Mouse (Mus musculus) brain, embryonic 14.5 days (tissue): Measurements from ENCODE around the gene Hjurp. TPM values are rescaled to one million over a fixed set of nuclear protein-coding genes. Genes with fewer than 3 reads are reported as not detected.

Source experiments
- DNase-seq: peaks from one replicate; pipeline ENCODE4 v3.0.0-alpha.2; 2011; ENCODE audit warnings: low read depth
- CTCF ChIP-seq: fragments of 200-500 bp; IDR thresholded peaks from 2 replicates; pipeline ENCODE4 v1.5.1; 2012; ENCODE audit warnings: inconsistent platforms, mild to moderate bottlenecking, moderate library complexity, borderline replicate concordance; ENCODE audit not compliant: insufficient read depth, insufficient read length; ENCODE audit errors: extremely low read depth
- POLR2A ChIP-seq: fragments of 200-500 bp; IDR thresholded peaks from 2 replicates; pipeline ENCODE4 v1.6.1; 2012; ENCODE audit warnings: mild to moderate bottlenecking, inconsistent platforms, borderline replicate concordance; ENCODE audit not compliant: poor library complexity, insufficient read depth, insufficient read length, severe bottlenecking; ENCODE audit errors: extremely low read depth
- polyA plus RNA-seq: library from polyadenylated mRNA; depleted of rRNA; stranded (reverse); fragments of >200 nt; gene quantifications from 2 replicates; pipeline ENCODE4 v1.2.3, GENCODE M21; 2012

Hjurp gene
- polyA plus RNA-seq, 1 experiment, result 140 TPM

DNA sequence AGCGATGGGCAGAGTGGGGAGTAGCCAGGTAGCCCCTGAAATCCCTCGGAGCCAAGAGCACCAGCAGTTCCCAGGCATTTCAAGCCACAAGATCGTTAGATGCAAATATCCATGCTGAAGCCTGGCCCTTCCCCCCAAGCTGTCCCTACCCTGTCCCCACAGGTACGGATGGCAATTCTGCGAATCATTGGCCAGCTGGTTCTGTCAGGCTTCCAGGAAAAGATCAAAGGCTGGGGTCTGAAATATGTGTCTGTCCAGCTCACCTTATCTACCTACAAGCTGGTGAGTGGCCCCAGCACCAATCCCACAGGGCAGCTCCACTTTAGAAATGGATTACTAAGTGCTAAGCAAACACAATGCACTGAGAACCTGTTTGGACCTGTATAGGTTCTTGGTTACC, 40.1 kb downstream of the Hjurp start:
- TF ChIP-seq CTCF (no peak), POLR2A (no peak)
- no peak for DNase-seq

DNA sequence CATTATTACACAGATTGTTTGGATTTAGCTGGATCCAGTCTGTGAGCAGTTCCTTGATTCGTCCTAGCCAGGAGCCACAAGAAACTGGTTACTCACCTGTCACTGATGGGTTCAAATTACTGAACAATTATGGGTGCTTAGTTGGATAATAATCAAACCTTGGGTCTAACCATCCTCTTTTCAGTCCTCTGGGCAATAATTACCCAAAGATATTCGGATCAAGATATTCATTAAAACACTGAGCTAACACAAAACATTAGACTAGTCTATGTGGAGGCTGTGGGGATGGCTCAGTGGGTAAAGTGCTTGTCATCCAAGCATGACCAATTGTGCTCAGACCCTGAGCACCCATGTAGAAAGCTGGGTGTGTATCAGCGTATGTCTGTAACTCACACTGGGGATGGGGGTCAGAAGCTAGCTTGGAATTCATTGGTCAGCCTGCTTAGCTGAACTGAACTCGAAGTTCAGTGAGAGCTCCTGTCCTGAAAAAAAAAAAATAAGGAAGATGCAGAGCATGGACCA, 41.5 kb downstream of the Hjurp start:
- no peak for DNase-seq
- no peak for TF ChIP-seq POLR2A
- no peak for TF ChIP-seq CTCF

DNA sequence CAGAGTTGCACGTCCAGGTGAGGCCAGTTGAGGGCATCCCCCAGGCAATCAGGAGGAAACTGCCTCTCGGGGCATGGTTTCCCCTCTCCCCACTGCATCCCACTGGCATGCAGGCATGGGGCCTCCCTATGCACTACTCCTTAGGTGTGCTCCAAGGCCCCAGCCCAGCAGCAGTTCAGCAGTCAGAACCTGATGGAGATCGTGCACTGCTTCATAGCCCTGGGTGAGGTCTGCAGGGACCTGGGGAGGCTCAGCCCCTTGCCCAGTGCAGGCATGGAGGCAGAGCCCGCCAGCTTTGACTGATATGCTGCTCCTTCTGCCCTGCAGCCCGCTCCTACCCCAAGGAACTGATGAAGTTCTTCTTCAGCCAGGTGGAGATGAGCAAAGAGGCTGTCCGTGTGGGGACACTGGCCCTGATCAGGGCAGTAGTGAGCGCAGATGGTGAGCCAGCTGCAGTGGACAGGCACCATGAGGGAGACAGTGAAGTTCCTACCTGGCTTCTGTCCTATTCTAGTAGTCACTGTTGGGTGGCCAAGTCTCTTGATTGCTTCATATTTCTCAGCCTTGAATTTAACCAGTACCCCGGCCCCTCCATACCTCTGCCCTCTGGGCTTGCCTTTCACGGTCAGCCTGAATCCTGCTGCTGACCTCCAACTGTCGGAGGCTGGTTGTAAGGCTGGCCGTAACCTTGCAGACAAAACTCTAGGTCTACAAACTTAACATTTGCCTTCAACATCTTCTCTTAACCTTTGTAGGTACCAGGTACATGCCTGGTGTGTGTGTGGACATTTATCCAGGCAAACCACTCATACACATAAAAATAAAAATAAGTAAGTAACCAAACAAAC, 42.2 kb downstream of the Hjurp start:
- TF ChIP-seq POLR2A (no peak), CTCF (no peak)
- no peak for DNase-seq

DNA sequence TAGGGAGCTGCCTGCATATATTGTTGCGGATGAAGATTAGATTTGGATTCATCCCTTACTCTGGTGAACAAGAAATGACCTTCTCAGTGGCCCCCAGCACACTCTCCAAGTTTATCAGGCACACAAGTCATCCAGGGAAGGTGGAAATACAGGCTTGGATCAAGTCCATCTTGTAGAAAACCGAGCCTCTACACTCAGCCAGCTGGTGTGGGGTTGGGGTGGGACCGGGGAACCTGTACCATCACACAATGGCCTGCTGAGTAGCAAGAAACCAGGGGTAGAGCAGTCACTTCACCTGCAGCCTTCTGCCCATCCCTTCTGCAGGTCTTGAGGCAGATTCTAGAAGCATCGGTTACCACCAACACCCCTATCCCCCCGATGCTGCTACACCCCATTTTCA, 42.8 kb downstream of the Hjurp start:
- TF ChIP-seq CTCF, result no peak
- no peak for DNase-seq

DNA sequence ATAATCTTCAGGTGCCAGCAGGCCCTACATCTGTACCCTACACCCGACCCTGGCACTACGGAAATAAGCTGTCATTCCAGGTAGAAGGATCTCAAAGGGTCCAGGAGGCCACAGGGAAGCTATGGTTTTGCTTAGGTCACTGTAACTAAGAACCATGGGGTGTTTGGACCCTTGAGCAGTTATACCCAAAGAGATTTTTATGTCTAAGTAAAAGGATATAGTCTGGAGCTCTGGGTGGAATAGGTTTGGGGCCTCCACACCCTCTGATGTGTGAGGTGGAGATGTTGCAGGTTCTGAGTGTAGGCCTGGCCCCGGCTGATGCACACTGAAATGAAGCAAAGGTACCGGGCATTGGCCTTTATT, 43.2 kb downstream of the Hjurp start:
- TF ChIP-seq CTCF (no peak), POLR2A (no peak)
- DNase-seq, result no peak

DNA sequence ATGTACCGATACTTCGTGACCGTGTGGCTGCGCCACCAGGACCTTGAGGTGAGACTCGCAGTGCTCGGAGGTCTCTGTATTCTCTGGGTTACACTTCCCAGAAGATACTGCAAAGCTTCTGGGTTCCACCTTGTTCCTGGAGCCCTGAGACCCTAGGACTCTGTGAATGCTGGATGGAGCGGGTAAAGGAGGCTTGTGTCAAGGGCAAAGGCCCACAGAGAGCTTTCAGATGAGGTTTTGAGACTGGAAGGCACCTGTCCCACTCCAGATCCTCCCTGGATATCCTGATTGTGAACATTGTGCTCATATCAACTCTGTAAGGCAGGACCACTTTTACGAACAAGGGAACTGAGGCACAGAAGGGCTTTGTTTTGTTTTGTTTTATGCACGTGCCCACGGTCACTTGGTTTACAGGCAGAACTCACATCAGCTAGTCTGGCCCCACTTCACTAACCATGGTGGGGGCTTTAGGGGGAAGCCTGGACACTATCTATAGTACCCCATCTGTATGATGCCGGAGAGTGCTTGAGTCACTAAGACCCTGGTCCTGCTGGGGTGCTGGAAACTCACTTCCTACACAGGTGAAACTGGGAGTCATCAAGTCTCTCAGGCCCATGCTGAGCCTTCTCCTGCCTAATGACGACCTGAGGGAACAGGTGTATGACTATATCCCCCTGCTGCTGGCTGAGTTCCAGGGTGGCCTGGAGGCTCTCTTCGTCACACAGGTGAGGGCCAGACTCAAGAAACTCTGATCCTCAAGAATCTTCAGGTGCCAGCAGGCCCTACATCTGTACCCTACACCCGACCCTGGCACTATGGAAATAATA, 43.8 kb downstream of the Hjurp start:
- no peak for DNase-seq
- TF ChIP-seq POLR2A (no peak), CTCF (no peak)

DNA sequence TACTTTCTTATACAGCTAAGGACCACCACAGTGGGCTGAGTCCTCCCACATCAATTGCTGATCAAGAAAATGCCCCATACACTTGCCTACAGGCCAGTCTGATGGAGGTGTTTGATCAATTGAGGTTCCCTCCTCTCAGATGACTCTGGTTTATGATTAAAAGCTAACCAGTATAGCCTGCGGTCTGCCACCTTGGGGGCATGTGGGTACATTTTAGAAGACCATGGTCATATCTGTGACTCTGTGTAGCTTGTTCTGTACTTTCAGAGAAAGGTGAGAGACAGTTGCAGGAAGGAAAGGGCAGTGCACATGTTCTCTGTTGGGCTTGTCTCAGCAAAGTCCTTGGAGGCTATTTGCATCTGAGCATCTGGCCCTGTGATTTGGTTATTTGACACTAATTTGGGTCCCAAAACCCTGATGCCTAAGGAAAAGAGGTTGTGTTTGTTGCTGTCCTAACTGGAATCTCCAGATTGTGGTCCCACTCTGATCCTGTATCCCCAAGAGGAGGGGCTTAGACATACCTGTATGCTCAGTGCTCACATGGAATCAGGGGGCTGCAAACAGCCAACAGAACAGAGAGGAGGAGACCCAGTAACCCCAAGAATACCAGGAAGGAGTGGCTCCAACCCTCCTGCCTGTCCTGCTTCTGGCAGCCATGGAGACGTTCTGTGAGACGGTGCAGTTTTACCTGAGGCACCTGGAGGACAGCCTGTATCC, 44.6 kb downstream of the Hjurp start:
- no peak for TF ChIP-seq POLR2A
- no peak for TF ChIP-seq CTCF
- no peak for DNase-seq

DNA sequence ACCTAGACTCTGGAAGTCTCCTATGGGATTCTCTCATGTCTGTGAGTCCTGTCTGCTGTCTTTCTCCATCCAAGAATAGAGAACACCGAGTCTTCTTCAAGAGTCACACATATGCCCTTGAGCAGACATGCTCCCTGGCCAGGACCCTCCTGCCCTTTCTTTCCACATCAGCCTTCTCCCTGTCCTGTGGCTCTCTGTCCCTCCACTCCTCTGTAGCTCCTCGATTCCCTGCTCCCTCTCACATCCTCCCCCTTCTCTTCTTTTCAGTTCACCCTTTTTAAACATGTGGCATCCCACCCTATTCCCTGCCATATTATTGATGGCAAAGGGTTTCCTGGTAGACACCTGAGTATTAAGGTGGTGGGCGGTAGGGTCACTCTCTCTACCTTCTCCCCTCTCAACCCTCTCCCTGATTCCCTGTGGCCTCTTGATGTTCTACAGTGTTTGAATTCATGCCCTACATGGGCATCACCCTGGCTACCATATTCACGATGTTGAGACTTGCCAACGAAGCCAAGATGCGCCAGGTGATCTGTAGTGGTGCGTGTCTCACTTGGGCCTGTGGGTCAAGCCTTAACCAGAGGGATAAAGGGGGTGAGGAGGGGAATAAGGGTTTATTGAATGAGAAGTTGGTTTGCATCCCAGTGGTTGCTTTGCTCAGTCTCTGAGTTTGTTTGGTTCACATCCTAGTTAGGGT, 45.5 kb downstream of the Hjurp start:
- TF ChIP-seq POLR2A (no peak), CTCF (no peak)
- DNase-seq, result no peak

DNA sequence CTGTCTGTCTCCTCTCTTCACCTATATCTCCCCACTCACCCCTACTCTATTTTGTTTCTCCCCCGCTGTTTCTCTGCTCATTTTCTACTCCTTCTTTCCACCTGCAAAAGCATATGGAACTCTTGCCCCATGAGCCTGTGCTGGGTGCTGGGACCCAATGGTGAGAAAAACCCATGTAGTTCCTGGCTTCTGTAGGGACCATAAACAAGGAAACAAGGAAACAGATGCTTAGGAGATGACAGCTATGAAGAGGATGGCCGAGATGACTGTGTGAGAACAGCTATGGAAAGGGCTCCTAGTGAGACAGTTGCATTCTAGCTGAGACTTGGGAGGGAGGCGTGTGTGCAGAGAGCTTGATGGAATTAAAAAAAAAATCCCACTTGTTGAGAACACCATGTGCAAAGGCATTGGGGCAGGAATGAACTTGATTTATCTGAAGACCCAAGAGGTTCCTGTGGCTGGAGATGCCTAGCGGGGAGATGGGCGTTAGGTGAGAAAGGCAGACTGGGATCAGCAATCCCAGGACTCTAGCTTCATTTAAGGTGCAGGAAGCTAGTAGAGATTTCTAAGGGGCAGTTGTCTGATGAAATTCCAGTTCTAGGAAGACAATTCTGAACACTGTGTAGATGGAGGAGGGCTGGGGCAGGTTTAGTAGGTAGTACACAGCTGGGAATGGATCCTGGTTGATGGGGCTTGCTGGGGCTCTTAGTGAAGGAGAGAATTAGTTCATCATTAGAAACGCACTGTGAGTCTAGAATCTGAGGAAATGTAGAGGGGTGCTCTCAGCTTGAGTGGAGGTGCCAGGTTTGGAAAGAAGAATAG, 46.2 kb downstream of the Hjurp start:
- DNase-seq, result no peak
- no peak for TF ChIP-seq POLR2A
- TF ChIP-seq CTCF, result no peak

DNA sequence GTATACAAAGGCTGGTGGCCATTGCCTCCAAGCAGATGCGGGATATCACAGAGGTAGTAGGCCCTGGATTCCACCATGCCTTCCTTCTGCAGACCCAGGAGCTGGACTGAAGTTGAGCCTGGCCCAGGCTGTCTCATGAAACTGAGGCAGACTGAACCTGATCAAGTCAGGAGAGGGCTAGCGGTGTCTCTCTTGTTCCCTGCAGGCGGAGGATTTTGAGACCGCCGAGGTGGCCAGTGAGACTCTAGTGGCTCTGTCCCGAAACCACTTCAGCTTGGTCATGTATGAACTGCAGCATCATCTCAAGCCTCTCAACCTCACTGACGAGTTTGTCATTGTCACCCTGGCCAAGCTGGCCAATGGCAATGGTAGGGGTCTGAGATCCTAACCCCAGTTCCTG, 47.0 kb downstream of the Hjurp start:
- DNase-seq, result no peak
- no peak for TF ChIP-seq CTCF
- TF ChIP-seq POLR2A, result no peak
